Mouse (Mus musculus) heart, postnatal 10 days (tissue): ENCODE measurements around the gene Kctd6. TPM values are rescaled to one million over a fixed set of nuclear protein-coding genes. Genes with fewer than 3 reads are reported as not detected.
A peak's percentile ranks its signal among the peaks of the same experiment; 100 is the strongest.

ENCODE experiments used
- DNase-seq, 2 experiments: peaks; one replicate each; pipeline ENCODE4 v3.0.0; 2021
- intact Hi-C: fragments of 180-260 bp; cut with DNase I; formaldehyde crosslinking; loops from one replicate; pipeline ENCODE4 v1.15.1; 2025
- total RNA-seq, 2 experiments: library from RNA; stranded (reverse); gene quantifications; 2 replicates each; pipeline ENCODE4 v1.2.3; 2021

Gene Kctd6
- total RNA-seq, 2 experiments from 2014 or later, result 11.8 to 14.8 TPM

DNA sequence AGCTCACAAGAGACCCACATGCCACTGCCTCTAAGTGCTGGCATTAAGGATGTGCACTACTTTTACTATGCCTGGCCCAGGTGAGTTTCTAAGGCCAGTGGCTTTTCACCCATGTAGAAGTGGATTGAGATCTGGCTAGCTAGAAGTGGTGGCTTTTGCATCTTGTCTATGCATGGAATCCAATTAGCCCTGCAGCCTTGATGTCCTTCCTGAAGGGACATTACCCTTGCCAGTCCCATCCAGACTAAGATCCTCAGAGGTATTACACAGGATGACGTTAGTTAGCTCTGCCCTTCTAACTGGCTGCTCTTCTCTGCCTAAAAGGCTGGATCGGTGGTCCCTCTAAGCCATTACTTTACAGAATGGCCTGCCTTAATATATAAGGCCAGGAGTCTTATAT lies 944 bp upstream of the Kctd6 start:
- intact Hi-C loops, result no loop called here
- no peak for DNase-seq

GRCm38 (mm10) chr14:8214299-8215207 lies 613 bp downstream of the Kctd6 start:
- DNase-seq, result peak; percentile 78 to 79
- intact Hi-C loops, result loop anchor here (2.0 to 5.0 kb wide), 4 partner anchors 42 to 128 kb away; partner anchors contain the start of genes Acox2, Pdhb and Pxk

- intact Hi-C loops, result loop anchor here (2.0 to 5.0 kb wide), 4 partner anchors 42 to 127 kb away; partner anchors contain the start of genes Acox2, Pdhb and Pxk
- no peak for DNase-seq
Observed at GRCm38 (mm10) chr14:8215208-8215778, 1.4 kb downstream of the Kctd6 start.

- DNase-seq, result no peak
- intact Hi-C loops, result loop anchor here (5.0 kb wide), 3 partner anchors 41 to 126 kb away; partner anchors contain the start of genes Acox2 and Pxk
Observed at GRCm38 (mm10) chr14:8216100-8216499, 2.2 kb downstream of the Kctd6 start.

GRCm38 (mm10) chr14:8218238-8218637 lies 4.3 kb downstream of the Kctd6 start:
- intact Hi-C loops, result loop anchor here (5.0 kb wide), 3 partner anchors 39 to 124 kb away; partner anchors contain the start of genes Acox2 and Pxk
- no peak for DNase-seq

DNA sequence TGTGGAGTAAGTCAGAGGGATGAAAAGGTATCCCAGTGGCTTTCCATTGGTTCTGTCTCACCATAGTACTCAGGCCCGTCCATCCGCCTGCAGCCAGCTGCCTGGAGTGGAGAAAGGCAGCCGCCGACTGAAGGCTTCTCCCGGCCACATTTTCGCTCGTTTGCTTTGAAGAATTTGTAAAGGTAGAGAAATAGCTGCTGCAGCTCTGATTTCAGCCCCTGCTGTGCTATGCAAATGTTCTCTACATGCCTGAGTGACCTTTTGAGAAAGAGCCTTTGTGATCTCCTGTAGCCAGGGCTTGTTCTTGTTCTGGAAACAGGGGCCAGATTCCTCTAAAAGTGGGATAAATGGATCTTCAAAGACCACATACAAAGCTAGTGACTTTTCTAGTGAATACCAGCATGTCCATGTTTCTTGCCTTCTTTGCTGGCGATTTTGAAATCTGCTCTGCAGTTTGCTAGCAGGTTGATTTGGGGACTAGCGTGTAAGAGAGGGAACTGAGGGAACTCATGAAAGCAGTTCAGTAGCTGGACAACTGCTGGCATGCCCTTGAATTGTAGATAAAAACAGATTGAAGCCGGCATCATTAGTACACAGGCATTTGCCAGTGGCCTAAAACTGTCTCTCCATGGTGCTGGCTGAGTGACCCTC lies 4.9 kb downstream of the Kctd6 start:
- DNase-seq, result no peak
- intact Hi-C loops, result loop anchor here (5.0 kb wide), 3 partner anchors 38 to 123 kb away; partner anchors contain the start of genes Acox2 and Pxk

DNA sequence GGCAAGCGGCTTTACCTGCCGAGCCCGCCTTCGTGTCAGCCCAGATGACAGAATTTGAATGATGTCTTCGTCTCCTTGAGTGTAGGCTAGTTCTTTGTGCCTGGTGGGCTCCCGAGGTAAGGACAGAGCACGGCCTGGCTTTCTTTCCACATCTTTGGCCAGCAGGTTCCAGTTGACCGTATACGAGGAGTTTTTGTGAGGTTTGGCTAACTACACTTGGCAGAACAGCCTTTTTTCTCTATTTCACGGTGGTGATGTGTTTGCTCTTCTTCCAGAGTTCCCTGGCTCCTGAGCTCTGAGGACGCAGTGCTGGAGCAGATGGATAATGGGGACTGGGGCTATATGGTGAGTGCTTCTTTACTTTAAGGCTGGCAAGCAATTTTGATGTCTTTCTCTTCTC lies 5.9 kb downstream of the Kctd6 start:
- intact Hi-C loops, result loop anchor here (5.0 kb wide), 3 partner anchors 37 to 123 kb away; partner anchors contain the start of genes Acox2 and Pxk
- DNase-seq, result no peak

DNA sequence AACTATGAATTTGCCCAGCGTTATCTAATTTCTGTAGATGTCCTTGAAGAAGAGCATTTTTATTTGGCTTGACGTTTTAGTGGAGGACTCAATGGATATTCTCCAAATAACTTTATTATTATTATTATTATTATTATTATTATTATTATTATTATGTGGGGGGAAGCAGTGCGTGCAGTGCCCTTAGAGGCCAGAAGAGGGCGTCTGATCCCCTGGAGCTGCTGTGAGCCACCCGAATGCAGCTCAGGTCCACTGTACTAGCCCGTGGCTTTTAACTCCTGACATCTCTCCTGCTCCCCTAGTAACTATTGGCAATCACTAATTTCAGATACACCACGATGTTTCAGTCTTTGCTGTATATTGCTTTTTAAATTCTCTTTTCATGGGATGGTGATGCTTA lies 6.4 kb downstream of the Kctd6 start:
- no peak for DNase-seq
- intact Hi-C loops, result no loop called here

GRCm38 (mm10) chr14:8220912-8221311 lies 7.0 kb downstream of the Kctd6 start:
- DNase-seq, result no peak
- intact Hi-C loops, result no loop called here

GRCm38 (mm10) chr14:8222561-8222960 lies 8.6 kb downstream of the Kctd6 start:
- no peak for DNase-seq
- intact Hi-C loops, result no loop called here

GRCm38 (mm10) chr14:8223506-8224293 lies 9.8 kb downstream of the Kctd6 start:
- intact Hi-C loops, result no loop called here
- DNase-seq, result no peak

DNA sequence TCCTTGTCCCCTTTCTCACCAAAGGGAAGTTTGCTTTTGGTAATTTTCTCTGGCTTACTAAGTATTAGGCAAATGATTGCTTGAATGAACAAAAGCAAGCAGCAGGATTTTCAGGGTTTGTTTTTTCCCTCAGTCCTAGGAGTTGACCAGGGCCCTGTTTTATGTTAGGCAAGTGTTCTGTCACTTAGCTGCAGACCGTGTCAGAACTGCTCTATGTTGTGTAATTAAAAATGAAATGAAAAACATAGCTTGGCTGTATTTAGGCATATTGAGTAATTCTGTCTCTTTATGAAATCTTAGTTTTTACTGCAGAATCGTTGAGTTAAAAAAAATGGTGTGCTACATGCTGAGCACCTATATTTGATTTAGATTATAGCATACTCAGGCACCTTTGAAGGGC lies 10.9 kb downstream of the Kctd6 start:
- intact Hi-C loops, result no loop called here
- no peak for DNase-seq

DNA sequence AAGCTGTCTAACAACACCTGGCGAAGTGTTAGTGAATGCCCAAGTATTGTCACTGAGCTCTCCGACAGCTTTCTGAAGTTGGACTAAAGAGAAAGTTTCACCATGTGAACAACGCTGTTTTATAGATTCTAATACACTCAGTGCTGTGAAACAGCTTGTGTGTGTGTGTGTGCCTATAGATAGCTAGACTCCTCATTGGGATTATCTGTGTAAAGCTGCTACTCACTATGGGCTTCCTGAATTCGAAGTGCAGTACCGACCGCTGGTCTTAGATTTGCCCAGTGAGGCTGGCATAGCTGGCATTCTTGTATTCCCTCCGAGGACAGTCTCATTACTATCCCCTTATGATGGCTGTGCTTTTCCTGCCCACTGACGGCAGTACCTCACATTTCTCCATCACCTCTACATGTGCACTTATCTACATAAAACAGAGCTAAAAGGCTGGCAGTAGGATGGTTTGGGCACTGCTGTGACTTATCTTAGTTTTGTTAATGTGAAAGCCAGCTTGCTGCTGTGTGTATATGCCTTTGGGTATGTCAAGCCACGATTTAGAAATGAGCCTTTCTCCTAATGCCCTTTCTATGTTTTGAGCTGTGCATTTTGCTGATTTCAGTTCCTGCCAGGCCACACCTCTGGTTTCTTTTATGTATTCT lies 15.6 kb downstream of the Kctd6 start:
- DNase-seq, result no peak
- intact Hi-C loops, result no loop called here

- no peak for DNase-seq
- intact Hi-C loops, result no loop called here
Observed at GRCm38 (mm10) chr14:8232155-8232910, 18.4 kb downstream of the Kctd6 start.

- intact Hi-C loops, result no loop called here
- DNase-seq, result no peak
Observed at GRCm38 (mm10) chr14:8233252-8233651, 19.3 kb downstream of the Kctd6 start.

GRCm38 (mm10) chr14:8241816-8242215 lies 27.9 kb downstream of the Kctd6 start:
- DNase-seq, result no peak
- intact Hi-C loops, result no loop called here

DNA sequence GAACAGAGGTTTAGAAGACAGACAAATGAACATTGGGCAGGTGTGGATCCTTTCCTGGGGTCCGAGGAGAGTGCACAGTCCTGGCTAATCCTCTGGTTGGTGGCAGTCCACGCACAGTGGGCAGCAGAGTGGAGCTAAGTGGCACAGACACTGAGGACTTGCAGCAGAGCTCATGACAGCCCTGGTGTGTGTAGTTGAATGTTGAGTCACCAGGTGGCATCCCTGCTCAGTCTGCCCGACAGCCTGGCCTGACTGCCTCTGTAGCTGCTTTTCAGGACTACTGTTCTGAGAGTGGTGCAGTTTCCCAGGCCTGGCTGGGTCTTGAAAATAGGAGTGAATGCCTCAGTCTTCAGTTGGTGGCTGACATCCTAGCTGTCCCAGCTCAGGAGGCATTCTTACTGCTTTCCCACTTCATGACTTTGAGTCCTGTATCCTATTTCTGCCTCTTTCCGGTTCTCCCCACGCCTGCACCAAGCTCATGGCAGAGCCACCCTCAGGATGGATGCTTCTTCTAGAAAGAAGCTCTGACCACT lies 28.5 kb downstream of the Kctd6 start:
- DNase-seq, result peak in 1 of 2 experiments; percentile 26
- intact Hi-C loops, result no loop called here

- DNase-seq, result no peak
- intact Hi-C loops, result no loop called here
Observed at GRCm38 (mm10) chr14:8243136-8243888, 29.4 kb downstream of the Kctd6 start.
